Mouse (Mus musculus): ENCODE data around the gene Ddi2. TPM values are rescaled to one million over a fixed set of nuclear protein-coding genes. Genes with fewer than 3 reads are reported as not detected.

The Ddi2 gene
- total RNA-seq (2023): 100 to 1,000 TPM in 1 of 2 experiments, 10 to 100 TPM in 1; 86.3 to 109 TPM

DNA sequence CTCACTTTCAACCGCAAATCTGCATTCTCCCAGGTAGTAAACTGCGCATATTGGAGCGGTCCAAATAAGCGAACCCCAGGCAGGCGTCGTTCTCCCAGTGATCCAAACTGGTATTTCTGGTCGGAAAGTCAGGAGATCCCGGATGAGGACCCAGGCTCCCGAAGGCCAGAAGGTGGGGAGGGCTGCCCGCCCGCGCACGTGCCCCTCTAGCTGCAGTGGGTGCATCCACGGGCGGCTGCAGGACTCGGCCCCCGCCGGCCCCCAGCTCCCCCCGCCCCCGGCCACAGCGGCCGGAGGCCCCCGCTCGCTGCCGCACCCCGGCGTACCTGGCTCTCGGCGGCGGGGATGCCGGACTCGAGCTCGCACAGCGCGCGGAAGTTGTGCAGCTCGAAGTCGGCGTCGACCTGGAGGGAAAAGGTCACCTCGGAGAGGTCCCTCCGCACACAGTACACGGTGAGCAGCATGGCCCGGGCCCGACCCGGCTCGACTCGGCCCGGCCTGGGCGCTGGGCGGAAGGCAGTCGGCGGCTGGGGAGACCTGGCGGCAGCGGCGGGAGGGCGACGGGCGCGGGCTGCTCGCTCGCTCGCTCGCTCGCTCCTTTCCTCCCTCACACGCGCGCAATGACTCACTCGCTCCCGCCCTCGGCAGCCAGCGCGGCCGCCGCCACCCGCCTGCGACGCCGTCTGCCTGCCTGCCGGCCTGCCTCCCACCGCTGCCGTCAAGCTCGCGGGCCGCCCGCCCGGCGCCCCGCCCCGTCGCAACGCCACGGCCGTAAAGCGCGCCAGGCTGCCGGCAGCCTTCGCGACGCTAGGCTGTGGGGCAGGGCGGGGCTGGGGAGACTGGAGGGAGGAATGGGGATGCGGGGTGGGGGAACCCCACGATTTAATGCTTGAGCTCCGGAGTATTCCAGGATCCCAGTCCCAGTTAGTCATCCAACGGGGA lies at the start of gene Ddi2:
TSS of gene Ddi2 (minus strand) at position 689 of the 942 bp plus-strand sequence.

DNA sequence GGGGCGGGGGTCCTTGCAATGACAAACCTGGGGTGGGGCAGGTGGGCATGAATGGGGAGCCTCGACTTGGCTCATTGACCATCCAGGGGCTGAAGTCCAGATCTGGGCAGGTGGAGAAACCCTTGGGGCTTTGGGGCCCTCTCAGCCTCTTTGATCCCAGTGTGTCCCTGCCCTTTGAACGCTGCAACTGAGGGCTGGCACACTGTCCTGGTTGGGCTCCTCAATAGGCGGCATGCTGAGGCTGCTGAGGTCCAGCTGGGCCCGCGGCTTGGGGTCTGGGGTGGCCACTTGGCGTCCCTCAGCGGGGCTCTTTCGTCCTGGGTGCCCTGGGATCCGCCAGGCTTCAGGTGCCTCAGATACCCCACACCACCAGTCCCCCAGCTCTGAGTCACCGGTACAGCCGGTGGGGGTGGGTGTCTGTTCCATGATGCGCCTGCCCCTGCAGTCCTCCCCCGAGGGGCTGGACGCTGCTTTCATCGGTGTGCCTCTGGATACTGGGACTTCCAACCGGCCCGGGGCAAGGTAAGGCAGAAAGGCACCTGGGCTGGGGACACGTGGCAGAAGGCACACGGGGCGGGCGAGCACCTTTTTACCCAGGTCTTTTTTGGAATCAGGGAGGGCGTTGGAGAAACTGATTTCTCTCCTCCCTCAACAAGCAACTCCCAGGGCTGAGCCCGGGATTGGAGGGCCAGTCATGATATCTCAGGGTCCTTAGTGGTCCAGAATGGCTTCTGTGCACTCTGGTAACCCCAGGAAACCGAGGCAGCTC lies 23.5 kb upstream of the Ddi2 start, which contains the start of gene Agmat:
TSS of gene Agmat (plus strand) at position 95 of the 769 bp plus-strand sequence.

DNA sequence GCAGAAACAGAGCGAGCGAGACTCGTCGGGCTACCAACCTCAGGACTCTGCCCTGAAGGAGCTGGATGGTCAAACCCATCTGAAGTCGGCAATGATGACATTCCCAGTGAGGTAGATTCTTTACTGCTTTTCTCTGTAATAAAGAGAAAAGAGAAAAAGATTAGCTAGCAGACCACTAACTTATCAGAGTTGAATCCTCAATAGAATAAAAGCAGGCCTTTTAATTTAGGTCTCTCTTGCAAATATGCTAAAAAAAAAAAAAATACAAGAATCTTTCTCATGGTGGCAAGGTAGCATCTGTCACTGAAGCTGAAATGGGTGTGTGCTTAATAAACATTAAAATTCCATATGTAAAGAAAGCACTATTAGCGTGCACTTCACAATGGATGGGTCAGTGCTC lies 37.7 kb downstream of the Ddi2 start, which contains the start of gene Rsc1a1:
TSS of gene Rsc1a1 (minus strand) at position 101 of the 400 bp plus-strand sequence.

GRCm38 (mm10) chr4:141664799-141665198 lies 58.4 kb downstream of the Ddi2 start, which contains the start of gene Plekhm2:
Gene Plekhm2, minus strand, starts transcription at chr4:141664899.

Other genes with a start within 250 kb of the Ddi2 start
- 100 to 1,000 TPM; 118 to 124 TPM for gene Spen, start 184.8 kb downstream of the Ddi2 start, total RNA-seq (2023)
- 1 to 10 TPM; 6.3 to 6.5 TPM for gene Fblim1, start 117.3 kb downstream of the Ddi2 start, total RNA-seq (2023)
- under 1 TPM in 1 of 2 experiments, not detected in 1; 0.70 TPM for gene Tmem82, start 104.8 kb downstream of the Ddi2 start, total RNA-seq (2023)
- gene Slc25a34, start 99.6 kb downstream of the Ddi2 start, total RNA-seq (2023): under 1 TPM; 0.39 to 0.42 TPM
- 10 to 100 TPM; 84.6 to 96.6 TPM for gene Plekhm2, start 58.5 kb downstream of the Ddi2 start, total RNA-seq (2023)
- 1 to 10 TPM; 1.6 to 4.5 TPM for gene Rsc1a1, start 37.8 kb downstream of the Ddi2 start, total RNA-seq (2023)
- gene Agmat, start 23.3 kb upstream of the Ddi2 start, total RNA-seq (2023): not detected
- gene Dnajc16, start 67.5 kb upstream of the Ddi2 start, total RNA-seq (2023): 10 to 100 TPM; 10.7 to 13.2 TPM
- 10 to 100 TPM; 27.7 to 30.9 TPM for gene Casp9, start 70.2 kb upstream of the Ddi2 start, total RNA-seq (2023)
- 1 to 10 TPM in 1 of 2 experiments, not detected in 1; 2.8 TPM for gene Cela2a, start 102.7 kb upstream of the Ddi2 start, total RNA-seq (2023)
- gene Ctrc, start 122.9 kb upstream of the Ddi2 start, total RNA-seq (2023): not detected
- gene Efhd2, start 151.5 kb upstream of the Ddi2 start, total RNA-seq (2023): 100 to 1,000 TPM; 233 to 254 TPM